In genomic region chr12:16570371-16571060, GRCm38 (mm10) we compare ENCODE assay signal across 12 mouse cellular contexts. TPM values are rescaled to one million over a fixed set of nuclear protein-coding genes. Genes with fewer than 3 reads are reported as not detected.
A peak's percentile ranks its signal among the peaks of the same experiment; 100 is the strongest.
DNase-seq lines count a peak whose midpoint lies in the region; ATAC-seq and TF ChIP-seq lines count a peak whose summit lies in the region.
"Had no signal": no experiment of that assay in that cellular context is flagged by ENCODE, and none has a peak within 500 bp of the region (broad histone marks: within the 10 kb centered on the region; RNA-seq: fewer than 3 reads in every experiment).

No protein-coding gene starts in this region.

- H3K27me3 ChIP-seq in heart, adult 2 months (ENCODE audit: control insufficient read depth, insufficient read depth, low read length), result no peaks in the 10 kb centered on the region
- no peaks in the 10 kb centered on the region for H3K27me3 ChIP-seq in liver, postnatal 0 days (ENCODE audit: insufficient read depth, low read length)
- no peaks in the 10 kb centered on the region for H3K27me3 ChIP-seq in liver, embryonic 11.5 days (replicated peaks; ENCODE audit: control insufficient read depth, insufficient read depth, low read length)
- no peaks in the 10 kb centered on the region for H3K27me3 ChIP-seq in CH12.LX (replicated peaks)
- H3K27me3 ChIP-seq: embryonic facial prominence, embryonic 12.5 days had no signal

- H3K4me1 ChIP-seq in heart, adult 2 months (ENCODE audit: control insufficient read depth, insufficient read depth, low read length), result peaks cover 8% of the 10 kb centered on the region
- H3K4me1 ChIP-seq in liver, postnatal 0 days (ENCODE audit: insufficient read depth), result peaks cover 10% of the 10 kb centered on the region; the same call in 1 of the 2 replicates
- H3K4me1 ChIP-seq in liver, embryonic 11.5 days (replicated peaks; ENCODE audit: control insufficient read depth, insufficient read depth, low read length), result no peaks in the 10 kb centered on the region; the same call in 1 of the 2 replicates
- H3K4me1 ChIP-seq in CH12.LX (ENCODE audit: control insufficient read depth in 1 of 2, insufficient read depth in 2 of 2), result 0 out of 4 replicates have a peak, but pooled peaks cover 0 to 2% of the 10 kb centered on the region in 2 experiments
- H3K4me1 ChIP-seq: embryonic facial prominence, embryonic 12.5 days had no signal

- peak; percentile 53 for TF ChIP-seq CTCF in heart, adult 2 months (IDR thresholded peaks at IDR 0.05)
- peak; percentile 55 for TF ChIP-seq CTCF in liver, postnatal 0 days (IDR thresholded peaks at IDR 0.05; ENCODE audit: low read depth)
- peak; percentile 20 to 33; a peak in 3 of 4 replicates for TF ChIP-seq CTCF in CH12.LX (conservative IDR thresholded peaks at IDR 0.05 in 1 of 2, IDR thresholded peaks at IDR 0.05 in 1 of 2; ENCODE audit: low read depth in 2 of 2, low read length in 2 of 2)

- H3K9me3 ChIP-seq in liver, postnatal 0 days (ENCODE audit: low read length), result no peaks in the 10 kb centered on the region
- no peaks in the 10 kb centered on the region for H3K9me3 ChIP-seq in liver, embryonic 11.5 days (ENCODE audit: control insufficient read depth, low read length)
- H3K9me3 ChIP-seq in CH12.LX (replicated peaks; ENCODE audit: low read length), result peaks cover 3% of the 10 kb centered on the region
- H3K9me3 ChIP-seq: embryonic facial prominence, embryonic 12.5 days had no signal

- no peak for DNase-seq in heart, adult 2 months
- no peak for DNase-seq in heart, adult 8-10 months (ENCODE audit: low spot score)
- DNase-seq in liver, postnatal 0 days, result no peak
- DNase-seq in liver, embryonic 11.5 days (ENCODE audit: low spot score), result no peak
- DNase-seq in CH12.LX (ENCODE audit: extremely low read depth), result no peak
- peak; percentile 92 for DNase-seq in ZHBTc4 (ENCODE audit: low read depth, low spot score)
- DNase-seq in right cerebral cortex, adult 2 months (ENCODE audit: low spot score in 2 of 2), result no peak
- DNase-seq: kidney, postnatal 10 days; layer of hippocampus, adult 9-11 months had no signal

- H3K9ac ChIP-seq in heart, adult 2 months (ENCODE audit: low read depth, low read length), result no peak overlapping the region
- H3K9ac ChIP-seq in liver, postnatal 0 days (replicated peaks), result no peak overlapping the region
- no peak overlapping the region for H3K9ac ChIP-seq in liver, embryonic 11.5 days (ENCODE audit: low read depth, low read length)
- no peak overlapping the region for H3K9ac ChIP-seq in CH12.LX (ENCODE audit: insufficient read depth, low read depth)
- H3K9ac ChIP-seq: embryonic facial prominence, embryonic 12.5 days had no signal

- in situ Hi-C loops in CH12.LX (cut with MboI; ENCODE audit: low pct_ligation_motif_present, low pct_unique_long_range_greater_than_20kb, low sequenced_read_pairs), result no loop called here

- dilution Hi-C loops in CH12.LX (cut with MboI; ENCODE audit: extremely low pct_ligation_motif_present, extremely low pct_unique_long_range_greater_than_20kb, low sequenced_read_pairs), result no loop called here

- WGBS in heart, adult 2 months, result 87% methylated on average over 10 of the region's 10 CpGs
- WGBS in liver, postnatal 0 days (ENCODE audit: insufficient replicate concordance), result 85% methylated on average over 10 of the region's 10 CpGs
- 87% methylated on average over 10 of the region's 10 CpGs for WGBS in liver, embryonic 11.5 days

- ATAC-seq in liver, postnatal 0 days, result no peak
- no peak for ATAC-seq in liver, embryonic 11.5 days (replicated peaks; ENCODE audit: low FRiP score)
- ATAC-seq in frontal cortex, adult (ENCODE audit: low TSS enrichment), result no peak

- H3K27ac ChIP-seq in heart, adult 2 months, result no peak overlapping the region
- no peak overlapping the region for H3K27ac ChIP-seq in liver, postnatal 0 days (ENCODE audit: low read depth)
- H3K27ac ChIP-seq in liver, embryonic 11.5 days (ENCODE audit: low read depth, low read length), result no peak overlapping the region
- H3K27ac ChIP-seq in CH12.LX (ENCODE audit: insufficient read depth, low read depth), result no peak overlapping the region
- H3K27ac ChIP-seq: embryonic facial prominence, embryonic 12.5 days had no signal

- TF ChIP-seq RAD21 in CH12.LX (IDR thresholded peaks at IDR 0.05; ENCODE audit: low read depth, low read length), result no peak

- intact Hi-C loops in heart, adult 2 months (cut with DNase I), result no loop called here

- no peak for TF ChIP-seq POLR2A in heart, adult 2 months (IDR thresholded peaks at IDR 0.05; ENCODE audit: insufficient read depth, low read depth, low read length)
- TF ChIP-seq POLR2A in CH12.LX (IDR thresholded peaks at IDR 0.05; ENCODE audit: low read depth, low read length), result no peak

- TF ChIP-seq EP300 in heart, adult 2 months (IDR thresholded peaks at IDR 0.05; ENCODE audit: insufficient read depth, low read depth, low read length), result no peak
- no peak for TF ChIP-seq EP300 in liver, postnatal 0 days (IDR thresholded peaks at IDR 0.05; ENCODE audit: low read depth)
- TF ChIP-seq EP300 in CH12.LX (IDR thresholded peaks at IDR 0.05; ENCODE audit: low read length), result no peak

- H3K4me3 ChIP-seq in heart, adult 2 months, result no peak overlapping the region
- H3K4me3 ChIP-seq in liver, postnatal 0 days (ENCODE audit: low read depth, low read length), result no peak overlapping the region
- no peak overlapping the region for H3K4me3 ChIP-seq in liver, embryonic 11.5 days (ENCODE audit: low read depth, low read length)
- H3K4me3 ChIP-seq in CH12.LX (replicated peaks in 1 of 3; ENCODE audit: low read depth in 2 of 3, low read length in 2 of 3, poor library complexity in 1 of 3), result no peak overlapping the region
- H3K4me3 ChIP-seq: embryonic facial prominence, embryonic 12.5 days had no signal

- no peak overlapping the region for H3K4me2 ChIP-seq in liver, postnatal 0 days (ENCODE audit: low read depth, low read length)
- no peak overlapping the region for H3K4me2 ChIP-seq in liver, embryonic 11.5 days
- H3K4me2 ChIP-seq in CH12.LX (ENCODE audit: insufficient read depth, low read depth, poor library complexity, severe bottlenecking), result no peak overlapping the region
- H3K4me2 ChIP-seq: embryonic facial prominence, embryonic 12.5 days; midbrain, embryonic 11.5 days had no signal

- no peaks in the 10 kb centered on the region for H3K79me2 ChIP-seq in heart, adult 2 months (replicated peaks; ENCODE audit: control insufficient read depth, insufficient read depth, low read length)
- no peaks in the 10 kb centered on the region for H3K79me2 ChIP-seq in CH12.LX (replicated peaks; ENCODE audit: control insufficient read depth, extremely low read depth, insufficient read depth, poor library complexity, severe bottlenecking)

- H3K36me3 ChIP-seq in heart, adult 2 months (ENCODE audit: control insufficient read depth, insufficient read depth, low read length), result no peaks in the 10 kb centered on the region
- peaks cover 69% of the 10 kb centered on the region for H3K36me3 ChIP-seq in liver, postnatal 0 days (replicated peaks; ENCODE audit: insufficient read depth, low read length)
- H3K36me3 ChIP-seq in liver, embryonic 11.5 days (ENCODE audit: control insufficient read depth, insufficient read depth, low read length), result peaks cover 5% of the 10 kb centered on the region
- H3K36me3 ChIP-seq in CH12.LX (replicated peaks in 1 of 2; ENCODE audit: control insufficient read depth in 1 of 2, insufficient read depth in 1 of 2, low read length in 1 of 2), result peaks cover 38 to 85% of the 10 kb centered on the region in 2 experiments

TF ChIP-seq in CH12.LX, 34 proteins besides CTCF, POLR2A, EP300 and RAD21:
- TF ChIP-seq MAZ (IDR thresholded peaks at IDR 0.05; ENCODE audit: low read depth, low read length) (no peak), MAFK (IDR thresholded peaks at IDR 0.05; ENCODE audit: insufficient replicate concordance, low read length) (no peak), RCOR1 (conservative IDR thresholded peaks at IDR 0.05; ENCODE audit: low read depth, low read length) (no peak), NRF1 (IDR thresholded peaks at IDR 0.05; ENCODE audit: low read depth, low read length) (no peak), ETS1 (conservative IDR thresholded peaks at IDR 0.05; ENCODE audit: low read depth, low read length) (no peak), BHLHE40 (IDR thresholded peaks at IDR 0.05; ENCODE audit: low read depth, low read length) (no peak), GABPA (IDR thresholded peaks at IDR 0.05; ENCODE audit: insufficient replicate concordance, low read depth, low read length) (no peak)

RNA-seq across cellular contexts. Expression of gene Lpin1, which starts 40.2 kb away (rescaled TPM):
- 100 to 1,000 TPM; 160 to 171 TPM for total RNA-seq in heart, adult 2 months (2021)
- polyA plus RNA-seq in heart, adult 2 months (2012; rRNA removed), result 96.8 and 110 TPM in 2 replicates
- 100 to 1,000 TPM; 152 to 176 (median 162) TPM for total RNA-seq in heart, adult 8-10 months (2022)
- polyA plus RNA-seq in liver, postnatal 0 days (2015; fragmentation: Nextera tagmentation; extraction: Ambion mirVana), result 4.6 and 14.3 TPM in 2 replicates
- polyA plus RNA-seq in liver, embryonic 11.5 days (2014; fragmentation: Nextera tagmentation; extraction: Ambion mirVana), result 9.6 and 10.4 TPM in 2 replicates
- total RNA-seq in CH12.LX (2012; rRNA removed), result 4.7 and 6.7 TPM in 2 replicates
- total RNA-seq in CH12.LX (2014; rRNA removed), result 5.3 and 6.1 TPM in 2 replicates
- 6.9 and 7.5 TPM in 2 replicates for polyA plus RNA-seq in CH12.LX (2012; ENCODE audit: insufficient read length, low read depth)
